Mouse (Mus musculus): Measurements from ENCODE around the gene Gm43720. TPM values are rescaled to one million over a fixed set of nuclear protein-coding genes. Genes with fewer than 3 reads are reported as not detected.

Gm43720 gene
- polyA plus RNA-seq, 1 experiment = not detected

DNA sequence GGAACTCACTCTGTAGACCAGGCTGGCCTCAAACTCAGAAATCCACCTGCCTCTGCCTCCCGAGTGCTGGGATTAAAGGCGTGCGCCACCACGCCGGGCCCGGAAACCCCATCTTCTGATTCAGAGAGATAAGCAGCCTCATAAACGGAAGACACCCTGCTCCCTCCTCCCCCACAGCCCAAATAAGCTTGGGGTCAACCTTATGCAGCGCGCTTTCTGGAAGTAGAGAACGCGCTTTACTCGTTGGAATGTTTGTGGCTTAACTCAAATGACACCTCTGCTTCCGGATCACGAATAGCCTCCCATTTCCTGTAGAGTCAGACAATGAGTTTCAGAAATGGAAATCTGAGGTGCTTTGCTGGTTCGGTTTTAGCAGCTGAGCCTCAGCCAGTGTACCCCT is 1.1 kb upstream of the Gm43720 start:
- WGBS = 84% methylated on average over 15 of the region's 15 CpGs
- no peak for TF ChIP-seq CTCF (IDR thresholded peaks at IDR 0.05; ENCODE audit: control insufficient read depth, insufficient read depth, low read length)
- no peak for TF ChIP-seq POLR2A (IDR thresholded peaks at IDR 0.05; ENCODE audit: borderline replicate concordance, control insufficient read depth, low read depth, low read length)
- no peak overlapping the region for H3K4me3 ChIP-seq (replicated peaks; ENCODE audit: control insufficient read depth, low read depth, low read length)
- no peaks in the 10 kb centered on the region for H3K4me1 ChIP-seq (ENCODE audit: control insufficient read depth, insufficient read depth, low read length)
- no peak overlapping the region for H3K27ac ChIP-seq (ENCODE audit: control insufficient read depth, insufficient read depth, low read depth, low read length, poor library complexity)

DNA sequence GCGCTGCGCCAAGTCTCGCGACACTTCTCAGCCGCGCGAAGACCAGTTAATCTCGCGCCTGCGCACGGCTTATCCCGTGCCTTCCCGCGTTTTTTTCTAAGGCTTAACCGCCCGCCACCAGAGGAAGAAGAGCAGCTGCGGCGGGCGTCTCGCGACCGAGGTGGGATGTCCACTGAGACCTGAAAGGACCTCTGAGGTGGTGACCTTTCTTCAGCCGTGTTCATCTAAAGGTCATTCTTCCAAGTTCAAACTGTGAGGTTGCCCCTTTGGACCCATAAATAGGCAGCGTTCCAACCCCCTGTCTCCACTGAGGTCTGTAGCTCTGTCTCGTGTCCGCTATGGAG is 639 bp upstream of the Gm43720 start:
- H3K4me1 ChIP-seq (ENCODE audit: control insufficient read depth, insufficient read depth, low read length) = no peaks in the 10 kb centered on the region
- TF ChIP-seq POLR2A (IDR thresholded peaks at IDR 0.05; ENCODE audit: borderline replicate concordance, control insufficient read depth, low read depth, low read length) (0 out of 2 replicates have a peak, but pooled peaks have one; percentile 13), CTCF (IDR thresholded peaks at IDR 0.05; ENCODE audit: control insufficient read depth, insufficient read depth, low read length) (no peak)
- H3K4me3 ChIP-seq (replicated peaks; ENCODE audit: control insufficient read depth, low read depth, low read length) = peak overlapping the region; percentile 19
- no peak overlapping the region for H3K27ac ChIP-seq (ENCODE audit: control insufficient read depth, insufficient read depth, low read depth, low read length, poor library complexity)
- WGBS = 29% methylated on average over 26 of the region's 26 CpGs

DNA sequence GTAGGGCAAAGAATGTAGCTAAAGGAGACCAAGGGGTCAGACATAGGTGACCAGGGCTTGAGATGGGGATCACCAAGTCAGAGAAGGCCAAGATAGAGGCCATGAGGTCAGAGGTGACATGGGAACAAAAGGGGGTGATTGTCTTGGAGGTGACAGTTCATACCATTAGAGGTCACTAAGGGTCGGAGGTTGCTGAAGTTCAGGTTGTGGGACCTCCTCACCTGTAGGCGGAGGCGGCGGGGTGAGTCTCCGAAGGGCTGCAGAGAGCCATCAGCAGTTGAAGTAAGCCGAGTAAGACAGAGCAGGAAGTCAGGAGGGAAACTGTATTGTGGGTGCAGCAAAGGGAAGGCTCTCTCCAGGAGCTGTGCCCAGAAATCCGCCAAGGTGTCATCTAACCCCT is 1.8 kb downstream of the Gm43720 start:
- 82% methylated on average over 7 of the region's 7 CpGs for WGBS

DNA sequence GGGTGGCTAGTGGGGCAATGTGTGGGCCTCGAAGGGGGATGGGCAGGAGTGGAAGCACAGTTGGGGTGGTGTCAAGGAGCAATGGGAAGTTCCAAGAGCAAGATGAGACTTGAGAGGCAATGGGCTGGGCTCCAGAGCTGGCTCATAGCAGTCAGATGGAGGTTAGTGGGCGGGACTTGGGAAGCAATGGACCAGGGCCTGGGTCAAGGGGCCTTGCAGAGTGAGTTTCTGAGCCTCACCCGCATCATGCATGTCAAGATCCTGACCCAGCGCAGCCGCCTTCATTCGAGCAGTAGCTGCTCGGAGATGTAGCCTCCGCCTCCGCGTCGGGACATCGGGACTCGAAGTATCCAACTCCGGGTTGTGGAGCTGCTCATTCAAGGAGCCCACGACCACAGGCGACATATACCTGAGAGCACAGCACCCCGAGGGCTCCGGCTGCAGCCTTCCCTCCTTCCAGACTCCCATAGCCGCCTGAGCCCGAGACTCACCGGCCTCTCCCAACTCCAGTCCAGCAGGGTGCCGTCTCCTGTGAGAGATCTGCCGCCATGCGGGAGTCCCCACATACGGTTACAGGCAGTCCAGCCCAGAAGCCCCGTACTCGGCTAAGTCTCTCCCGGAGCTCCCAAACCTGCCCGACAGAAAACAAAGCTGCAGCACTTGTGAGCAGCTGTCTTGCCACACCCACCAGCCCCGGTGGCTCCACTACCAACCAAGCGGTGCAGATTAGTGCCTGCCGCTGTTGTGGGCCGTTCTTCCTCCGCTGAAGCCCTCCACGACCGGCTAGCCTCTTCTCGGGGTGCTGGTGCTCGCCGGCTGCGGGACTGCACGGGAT is 4.3 kb downstream of the Gm43720 start:
- Histone ChIP-seq H3K4me3 (replicated peaks; ENCODE audit: control insufficient read depth, low read depth, low read length) (no peak overlapping the region), H3K27ac (ENCODE audit: control insufficient read depth, insufficient read depth, low read depth, low read length, poor library complexity) (no peak overlapping the region), H3K4me1 (ENCODE audit: control insufficient read depth, insufficient read depth, low read length) (no peaks in the 10 kb centered on the region)
- no peak for TF ChIP-seq POLR2A (IDR thresholded peaks at IDR 0.05; ENCODE audit: borderline replicate concordance, control insufficient read depth, low read depth, low read length)
- TF ChIP-seq CTCF (IDR thresholded peaks at IDR 0.05; ENCODE audit: control insufficient read depth, insufficient read depth, low read length) = no peak
- WGBS = 85% methylated on average over 41 of the region's 41 CpGs

More for the DNA sequence above, 1.8 kb downstream of the Gm43720 start:
- TF ChIP-seq POLR2A (IDR thresholded peaks at IDR 0.05; ENCODE audit: borderline replicate concordance, control insufficient read depth, low read depth, low read length) (no peak), CTCF (IDR thresholded peaks at IDR 0.05; ENCODE audit: control insufficient read depth, insufficient read depth, low read length) (no peak)
- Histone ChIP-seq H3K4me1 (ENCODE audit: control insufficient read depth, insufficient read depth, low read length) (no peaks in the 10 kb centered on the region), H3K27ac (ENCODE audit: control insufficient read depth, insufficient read depth, low read depth, low read length, poor library complexity) (no peak overlapping the region), H3K4me3 (replicated peaks; ENCODE audit: control insufficient read depth, low read depth, low read length) (no peak overlapping the region)

DNA sequence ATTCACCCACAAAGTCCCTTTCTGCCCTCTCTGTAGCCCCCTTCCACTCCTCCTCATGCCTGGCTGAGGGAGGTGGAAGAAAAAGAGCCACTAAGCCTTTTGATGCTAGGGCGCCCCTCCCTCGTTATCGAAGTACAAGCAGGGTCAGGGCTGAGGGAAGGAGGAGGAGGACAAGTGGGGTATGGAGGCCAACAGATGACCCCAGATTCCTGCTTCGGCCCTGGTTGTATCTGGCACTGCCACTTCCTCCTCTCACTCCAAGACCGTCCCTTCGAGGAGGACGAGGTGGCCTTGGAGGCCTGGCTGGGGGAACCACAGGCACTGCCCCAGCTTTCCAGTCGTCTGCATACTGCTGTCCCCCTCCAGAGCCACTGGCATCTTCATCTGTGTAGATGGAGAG is 5.6 kb downstream of the Gm43720 start:
- Histone ChIP-seq H3K27ac (ENCODE audit: control insufficient read depth, insufficient read depth, low read depth, low read length, poor library complexity) (no peak overlapping the region), H3K4me3 (replicated peaks; ENCODE audit: control insufficient read depth, low read depth, low read length) (no peak overlapping the region), H3K4me1 (ENCODE audit: control insufficient read depth, insufficient read depth, low read length) (peaks cover 2% of the 10 kb centered on the region; the same call in 1 of the 2 replicates)
- WGBS = 72% methylated on average over 8 of the region's 8 CpGs
- TF ChIP-seq POLR2A (IDR thresholded peaks at IDR 0.05; ENCODE audit: borderline replicate concordance, control insufficient read depth, low read depth, low read length) (no peak), CTCF (IDR thresholded peaks at IDR 0.05; ENCODE audit: control insufficient read depth, insufficient read depth, low read length) (no peak)

DNA sequence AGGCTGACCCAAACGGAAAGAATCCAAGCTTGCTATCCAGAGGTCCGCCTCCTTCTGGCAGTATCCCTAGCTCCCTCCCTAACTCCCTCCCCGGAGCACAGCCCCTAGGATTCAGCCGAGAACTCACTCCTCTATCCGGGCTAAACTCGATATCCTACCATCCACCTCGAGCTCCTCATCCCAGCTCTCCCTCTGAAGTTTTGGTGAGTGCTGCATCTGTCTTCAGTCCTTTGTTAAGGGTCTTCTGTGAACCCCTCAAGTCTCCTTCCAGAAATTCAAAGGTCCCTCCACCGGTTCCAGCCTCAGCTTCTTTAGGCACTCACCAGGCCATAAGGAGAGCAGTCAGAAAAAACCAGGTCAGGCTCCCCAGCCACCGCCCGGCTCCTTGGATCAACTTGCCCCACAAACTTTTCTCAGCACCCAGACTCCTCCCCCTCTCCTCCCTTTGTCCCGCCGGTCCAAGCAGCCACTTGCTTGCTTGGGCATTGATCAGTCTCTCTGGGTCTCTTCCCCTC is 7.3 kb downstream of the Gm43720 start, which contains the start of gene Gal3st4:
Gene Gal3st4, minus strand, starts transcription at position 432 of the 515 bp plus-strand sequence.
- TF ChIP-seq POLR2A (IDR thresholded peaks at IDR 0.05; ENCODE audit: borderline replicate concordance, control insufficient read depth, low read depth, low read length) (no peak), CTCF (IDR thresholded peaks at IDR 0.05; ENCODE audit: control insufficient read depth, insufficient read depth, low read length) (no peak)
- Histone ChIP-seq H3K27ac (ENCODE audit: control insufficient read depth, insufficient read depth, low read depth, low read length, poor library complexity) (no peak within 1 kb of the TSS), H3K4me1 (ENCODE audit: control insufficient read depth, insufficient read depth, low read length) (peaks cover 2% of the 10 kb centered on the region; the same call in 1 of the 2 replicates), H3K4me3 (replicated peaks; ENCODE audit: control insufficient read depth, low read depth, low read length) (no peak within 1 kb of the TSS)
- WGBS = 49% methylated on average over 12 of the region's 12 CpGs

DNA sequence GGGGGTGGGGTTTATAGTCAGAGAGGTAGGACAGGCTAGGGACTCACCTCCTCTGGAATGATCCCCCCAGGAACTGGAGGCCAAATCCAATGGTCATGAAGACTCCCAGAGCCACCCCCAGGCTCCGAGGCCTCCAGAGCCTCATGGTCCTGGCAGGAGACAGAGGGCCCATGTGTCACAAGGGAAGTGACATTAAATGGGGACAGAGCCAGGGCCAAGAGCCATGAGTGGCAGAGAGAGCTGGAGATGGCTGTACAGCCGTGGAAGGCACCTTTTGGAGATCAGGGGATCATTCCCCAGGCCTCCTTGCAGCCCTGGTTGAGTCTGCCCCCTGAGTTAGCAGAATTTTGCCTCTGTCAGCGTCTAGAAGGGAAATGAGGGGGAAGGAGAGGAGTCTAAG is 8.5 kb downstream of the Gm43720 start:
- no peak overlapping the region for H3K4me3 ChIP-seq (replicated peaks; ENCODE audit: control insufficient read depth, low read depth, low read length)
- 57% methylated on average over 3 of the region's 3 CpGs for WGBS
- H3K27ac ChIP-seq (ENCODE audit: control insufficient read depth, insufficient read depth, low read depth, low read length, poor library complexity) = no peak overlapping the region
- TF ChIP-seq CTCF (IDR thresholded peaks at IDR 0.05; ENCODE audit: control insufficient read depth, insufficient read depth, low read length) (no peak), POLR2A (IDR thresholded peaks at IDR 0.05; ENCODE audit: borderline replicate concordance, control insufficient read depth, low read depth, low read length) (no peak)
- H3K4me1 ChIP-seq (ENCODE audit: control insufficient read depth, insufficient read depth, low read length) = peaks cover 2% of the 10 kb centered on the region; the same call in 1 of the 2 replicates

DNA sequence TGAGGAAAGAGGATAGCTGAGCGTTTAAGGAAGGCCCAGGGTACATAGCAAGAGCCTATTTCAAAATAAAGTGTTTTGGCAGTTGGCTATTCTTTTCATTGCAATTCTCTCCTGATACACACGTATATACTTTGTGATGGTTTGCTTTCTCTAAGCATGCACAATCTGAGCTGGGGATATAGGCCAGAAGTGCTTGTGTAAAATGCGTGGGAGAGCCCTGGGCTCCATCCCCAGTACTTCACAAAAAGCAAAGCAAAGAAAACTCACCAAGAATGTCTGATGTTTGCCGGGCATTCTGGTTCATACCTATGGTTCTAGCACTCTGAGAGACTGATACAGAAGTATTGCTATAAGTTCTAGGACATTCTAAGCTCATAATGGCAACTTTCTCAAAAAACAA is 10.8 kb downstream of the Gm43720 start:
- 65% methylated on average over 4 of the region's 4 CpGs for WGBS
- no peak overlapping the region for H3K4me3 ChIP-seq (replicated peaks; ENCODE audit: control insufficient read depth, low read depth, low read length)
- TF ChIP-seq POLR2A (IDR thresholded peaks at IDR 0.05; ENCODE audit: borderline replicate concordance, control insufficient read depth, low read depth, low read length) (no peak), CTCF (IDR thresholded peaks at IDR 0.05; ENCODE audit: control insufficient read depth, insufficient read depth, low read length) (no peak)
- peaks cover 2% of the 10 kb centered on the region; the same call in 1 of the 2 replicates for H3K4me1 ChIP-seq (ENCODE audit: control insufficient read depth, insufficient read depth, low read length)
- H3K27ac ChIP-seq (ENCODE audit: control insufficient read depth, insufficient read depth, low read depth, low read length, poor library complexity) = no peak overlapping the region

Measured in bone marrow, adult 2 months (tissue).